Mouse (Mus musculus): Measurements from ENCODE around the gene Cntn4.

DNA sequence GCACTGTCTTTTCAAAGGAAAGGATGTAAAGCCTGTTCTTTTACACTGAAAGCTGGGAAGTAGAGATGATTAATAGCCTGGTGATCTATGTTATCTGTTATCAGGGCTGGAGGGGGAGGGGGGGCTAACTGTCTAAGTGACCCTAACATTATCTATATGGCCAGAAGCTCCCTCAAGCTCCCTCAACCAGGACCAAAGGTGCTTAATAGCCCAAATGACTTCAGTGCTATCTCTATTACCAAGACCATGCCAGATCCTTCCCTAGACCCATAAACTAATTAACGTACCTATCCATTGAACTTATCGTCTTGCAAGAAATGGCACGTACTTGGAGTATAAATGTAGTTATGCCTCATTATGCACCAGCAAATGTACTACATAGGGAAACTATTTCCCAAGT lies 588.0 kb downstream of the Cntn4 start:
- TF ChIP-seq CTCF (IDR thresholded peaks at IDR 0.05; ENCODE audit: low read depth) (no peak), EP300 (IDR thresholded peaks at IDR 0.05; ENCODE audit: low read depth) (no peak)

Measured in liver, embryonic 14.5 days (tissue).